Mouse (Mus musculus) limb, embryonic 15.5 days (tissue): ENCODE data around the gene Npy4r. TPM values are rescaled to one million over a fixed set of nuclear protein-coding genes. Genes with fewer than 3 reads are reported as not detected.

Experiments used
- ATAC-seq: fragments of 200-750 bp; cut with Nextera tagmentation; 2 replicates; pipeline ENCODE4 v1.8.0; 2017; ENCODE audit warnings: low read depth, moderate TSS enrichment; ENCODE audit not compliant: insufficient number of reproducible peaks, low FRiP score, low TSS enrichment
- H3K27ac ChIP-seq: fragments of 300-500 bp; sonication (generic); 2 replicates; pipeline ENCODE4 v1.5.1; 2015; ENCODE audit warnings: moderate library complexity, mild to moderate bottlenecking, inconsistent platforms
- H3K27me3 ChIP-seq: fragments of 300-500 bp; sonication (generic); 2 replicates; pipeline ENCODE4 v1.6.1; 2015; ENCODE audit warnings: inconsistent platforms
- H3K36me3 ChIP-seq: fragments of 300-500 bp; sonication (generic); 2 replicates; pipeline ENCODE4 v1.6.1; 2015; ENCODE audit warnings: inconsistent platforms
- H3K4me1 ChIP-seq: fragments of 300-500 bp; sonication (generic); 2 replicates; pipeline ENCODE4 v1.6.1; 2015; ENCODE audit warnings: inconsistent platforms
- H3K4me2 ChIP-seq: fragments of 300-500 bp; sonication (generic); 2 replicates; pipeline ENCODE4 v1.6.1; 2015; ENCODE audit warnings: mild to moderate bottlenecking, inconsistent platforms
- H3K4me3 ChIP-seq: fragments of 300-500 bp; sonication (generic); 2 replicates; pipeline ENCODE4 v1.5.1; 2015; ENCODE audit warnings: mild to moderate bottlenecking, inconsistent platforms
- H3K9ac ChIP-seq: fragments of 300-500 bp; sonication (generic); 2 replicates; pipeline ENCODE4 v1.6.1; 2015; ENCODE audit warnings: inconsistent platforms
- H3K9me3 ChIP-seq: fragments of 300-500 bp; sonication (generic); 2 replicates; pipeline ENCODE4 v1.6.1; 2016; ENCODE audit warnings: inconsistent platforms
- whole genome bisulfite sequencing: fragments of 180-500 bp; shearing (Covaris S2); methylation state at CpG from one replicate; pipeline ENCODE4 v1.1.7; 2015; 5-methylcytosine and 5-hydroxymethylcytosine counted together
- polyA plus RNA-seq: library from polyadenylated mRNA; unstranded; fragments of >200 nt; fragmentation: Nextera tagmentation; extraction: Ambion mirVana; gene quantifications from 2 replicates; pipeline ENCODE4 v1.2.1, GENCODE M21; 2015

The Npy4r gene
- polyA plus RNA-seq, 1 experiment from 2014 or later, result not detected

DNA sequence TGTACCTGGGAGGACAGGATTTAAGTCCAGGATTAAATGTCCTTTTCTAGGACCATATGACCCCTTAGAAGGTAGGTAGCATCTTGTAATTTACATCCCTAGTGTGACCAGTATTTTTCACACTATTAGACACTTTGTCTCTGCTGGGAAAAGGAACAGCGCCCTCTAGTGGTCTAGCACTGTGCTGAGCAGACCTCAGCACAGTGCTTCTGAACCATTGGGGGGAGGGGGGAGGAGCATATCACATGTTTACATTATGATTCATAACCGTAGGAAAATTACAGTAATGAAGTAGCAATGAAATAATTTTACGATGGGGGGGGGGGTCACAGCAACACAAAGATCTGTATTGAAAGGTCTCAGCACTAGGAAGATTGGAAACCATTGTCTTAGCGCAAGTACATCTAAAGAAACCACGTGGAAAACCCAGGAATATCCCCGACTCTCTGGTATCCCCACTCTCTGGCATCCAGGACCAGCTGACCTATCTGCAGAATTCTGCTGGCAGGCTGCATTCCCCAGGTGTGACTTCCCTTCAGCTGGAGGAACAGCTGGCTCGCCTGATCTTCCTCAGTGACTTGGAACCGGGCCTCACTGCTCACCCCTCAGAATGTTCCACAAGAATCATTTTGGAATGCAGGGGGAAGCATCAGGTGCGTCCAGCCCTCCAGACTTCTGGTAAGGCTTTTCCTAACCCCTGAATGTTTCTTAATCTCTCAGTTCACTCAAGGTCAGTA is 2.5 kb upstream of the Npy4r start:
- Histone ChIP-seq H3K9ac (no peak overlapping the region), H3K4me2 (no peak overlapping the region), H3K36me3 (no peaks in the 10 kb centered on the region), H3K27ac (no peak overlapping the region), H3K9me3 (no peaks in the 10 kb centered on the region), H3K27me3 (no peaks in the 10 kb centered on the region), H3K4me1 (peaks cover 10% of the 10 kb centered on the region), H3K4me3 (no peak overlapping the region)
- ATAC-seq, result no peak
- 41% methylated on average over 9 of the region's 9 CpGs for WGBS

DNA sequence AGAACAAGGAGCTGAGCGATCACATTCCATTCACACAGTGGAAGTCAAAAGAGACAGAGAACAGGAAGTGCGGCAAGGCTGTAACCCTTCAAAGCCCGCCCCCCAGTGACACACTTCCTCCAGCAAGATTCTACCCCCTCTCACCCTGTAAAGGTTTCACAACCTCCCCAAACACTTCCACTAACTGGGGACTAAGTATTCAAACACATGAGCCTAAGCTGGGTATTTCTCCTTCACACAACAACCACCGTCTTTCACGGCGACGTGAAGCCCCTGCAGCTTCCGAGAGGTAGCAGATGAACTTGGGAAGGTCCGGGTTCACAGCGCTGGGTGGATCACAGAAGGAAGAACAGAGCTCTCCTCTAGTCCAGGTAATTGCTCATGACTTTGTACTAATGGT is 9.4 kb downstream of the Npy4r start:
- no peak overlapping the region for H3K9ac ChIP-seq
- no peak for ATAC-seq
- H3K4me2 ChIP-seq, result no peak overlapping the region
- H3K36me3 ChIP-seq, result no peaks in the 10 kb centered on the region
- no peaks in the 10 kb centered on the region for H3K27me3 ChIP-seq
- no peak overlapping the region for H3K4me3 ChIP-seq
- no peak overlapping the region for H3K27ac ChIP-seq
- H3K9me3 ChIP-seq, result no peaks in the 10 kb centered on the region
- H3K4me1 ChIP-seq, result no peaks in the 10 kb centered on the region
- 89% methylated on average over 10 of the region's 10 CpGs for WGBS

DNA sequence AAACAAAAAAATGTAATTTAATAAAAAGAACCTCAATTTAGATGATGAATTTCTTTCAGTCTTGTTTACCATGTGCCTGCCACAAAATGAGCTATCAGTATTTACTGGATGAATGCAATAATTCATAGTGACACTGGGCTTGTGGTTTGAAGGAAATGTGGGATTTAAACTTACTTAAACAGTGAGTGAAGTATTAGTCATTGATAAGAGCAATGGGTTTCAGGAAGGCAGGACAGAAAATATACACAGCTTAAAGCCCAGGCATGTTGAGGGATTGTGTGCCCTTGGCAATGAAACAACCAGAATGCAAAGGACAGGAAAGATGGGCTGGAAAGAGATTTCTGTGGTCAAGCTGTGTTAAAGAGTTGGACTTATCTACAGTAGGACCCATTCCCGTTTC is 10.0 kb downstream of the Npy4r start:
- no peaks in the 10 kb centered on the region for H3K9me3 ChIP-seq
- no peaks in the 10 kb centered on the region for H3K4me1 ChIP-seq
- H3K9ac ChIP-seq, result no peak overlapping the region
- no peak overlapping the region for H3K4me3 ChIP-seq
- H3K27ac ChIP-seq, result no peak overlapping the region
- H3K27me3 ChIP-seq, result no peaks in the 10 kb centered on the region
- H3K36me3 ChIP-seq, result no peaks in the 10 kb centered on the region
- 74% methylated on average over 1 of the region's 1 CpGs for WGBS
- H3K4me2 ChIP-seq, result no peak overlapping the region
- no peak for ATAC-seq

DNA sequence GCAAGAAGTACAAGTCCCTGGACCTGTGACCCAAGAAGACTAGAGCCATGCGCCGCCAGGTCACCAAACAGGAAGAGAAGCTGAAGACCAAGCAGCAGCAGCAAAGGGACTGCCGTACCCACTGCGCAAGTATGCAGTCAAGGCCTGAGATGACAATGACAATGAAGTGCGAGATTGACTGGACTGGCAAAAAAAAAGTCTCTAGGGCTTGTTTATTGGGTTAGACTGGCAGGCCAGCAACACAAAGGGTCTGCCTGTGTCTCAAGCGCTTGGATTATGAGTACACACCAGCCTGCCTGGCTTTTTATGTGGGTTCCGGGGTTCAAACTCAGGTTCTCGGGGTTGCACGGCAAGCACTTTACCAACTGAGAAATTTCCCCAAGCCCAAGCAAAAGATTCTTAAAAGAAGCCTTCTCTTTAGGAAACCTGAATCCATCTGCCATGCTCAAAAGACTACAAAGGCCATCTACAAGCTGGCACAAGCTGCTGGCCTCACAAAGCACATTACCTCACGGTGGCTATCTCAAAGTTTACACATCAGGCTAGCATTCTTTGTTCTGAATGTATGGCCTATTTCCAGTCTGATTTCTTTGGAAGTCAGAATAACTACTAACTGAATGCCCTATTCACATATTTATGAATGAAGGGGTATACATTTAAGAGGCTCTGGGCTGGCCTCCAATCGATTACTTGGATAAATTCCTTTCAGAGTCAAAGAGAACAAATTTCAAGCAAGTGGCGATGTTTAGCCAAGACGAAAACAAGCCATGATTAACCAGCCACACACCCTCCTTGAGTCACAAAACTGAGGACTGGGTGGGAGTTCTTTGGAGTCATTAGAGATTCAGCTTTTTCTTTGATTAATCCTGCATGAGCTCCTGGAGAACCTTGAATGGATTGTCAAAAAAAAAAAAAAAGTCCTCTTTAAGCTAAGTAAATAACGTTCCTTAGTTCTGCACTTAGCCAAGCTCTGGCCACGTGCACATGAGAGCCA is 12.3 kb downstream of the Npy4r start:
- no peaks in the 10 kb centered on the region for H3K4me1 ChIP-seq
- H3K36me3 ChIP-seq, result no peaks in the 10 kb centered on the region
- no peaks in the 10 kb centered on the region for H3K27me3 ChIP-seq
- no peak overlapping the region for H3K9ac ChIP-seq
- ATAC-seq, result no peak
- WGBS, result 77% methylated on average over 15 of the region's 15 CpGs
- H3K27ac ChIP-seq, result no peak overlapping the region
- no peaks in the 10 kb centered on the region for H3K9me3 ChIP-seq
- no peak overlapping the region for H3K4me2 ChIP-seq
- no peak overlapping the region for H3K4me3 ChIP-seq

DNA sequence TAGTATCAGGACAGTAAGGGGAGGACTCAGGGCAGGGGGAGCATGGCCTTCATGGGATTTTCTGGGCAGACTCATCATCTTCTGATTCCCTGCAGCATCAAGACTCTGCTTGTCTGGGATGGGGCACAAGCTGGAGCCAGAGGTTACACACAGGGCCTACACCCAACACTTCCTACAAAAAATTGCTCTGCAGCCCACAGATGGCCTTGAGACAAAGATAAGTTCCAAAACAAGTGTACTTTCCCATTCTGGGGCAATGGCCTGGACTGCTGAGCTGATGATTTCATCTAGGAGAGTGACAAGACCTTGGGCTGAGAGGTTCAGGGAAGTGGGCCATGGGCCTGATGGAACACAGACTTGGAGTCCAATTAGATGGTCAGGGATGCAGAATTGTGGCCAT is 16.9 kb downstream of the Npy4r start:
- no peak for ATAC-seq
- Histone ChIP-seq H3K9ac (no peak overlapping the region), H3K4me3 (no peak overlapping the region), H3K9me3 (no peaks in the 10 kb centered on the region), H3K36me3 (no peaks in the 10 kb centered on the region), H3K27ac (no peak overlapping the region), H3K4me2 (no peak overlapping the region), H3K4me1 (no peaks in the 10 kb centered on the region), H3K27me3 (peaks cover 2% of the 10 kb centered on the region; the same call in 1 of the 2 replicates)

DNA sequence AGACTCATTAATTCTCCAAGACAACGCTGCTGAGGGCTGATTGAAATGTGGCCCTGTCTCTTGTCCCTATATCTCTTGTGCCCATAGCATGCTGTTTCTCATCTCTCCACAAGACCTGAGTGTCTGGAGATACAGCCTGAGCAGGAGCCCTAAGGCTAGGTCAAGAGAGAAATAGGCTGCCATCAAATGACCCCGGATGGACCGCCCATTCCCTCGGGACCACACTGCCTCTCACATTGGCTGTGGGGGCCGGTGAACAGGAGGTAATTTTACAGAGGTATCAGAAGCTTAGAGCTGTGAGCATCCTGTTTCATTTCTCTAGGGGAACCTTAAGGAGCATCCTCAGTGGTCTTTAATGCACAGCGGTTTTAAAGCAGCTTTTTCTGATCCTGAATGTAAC is 21.1 kb downstream of the Npy4r start:
- no peak for ATAC-seq
- Histone ChIP-seq H3K4me3 (no peak overlapping the region), H3K4me1 (no peaks in the 10 kb centered on the region), H3K9me3 (no peaks in the 10 kb centered on the region), H3K36me3 (no peaks in the 10 kb centered on the region), H3K27ac (no peak overlapping the region), H3K4me2 (no peak overlapping the region), H3K27me3 (peaks cover 2% of the 10 kb centered on the region; the same call in 1 of the 2 replicates), H3K9ac (no peak overlapping the region)
- WGBS, result 63% methylated on average over 6 of the region's 6 CpGs

DNA sequence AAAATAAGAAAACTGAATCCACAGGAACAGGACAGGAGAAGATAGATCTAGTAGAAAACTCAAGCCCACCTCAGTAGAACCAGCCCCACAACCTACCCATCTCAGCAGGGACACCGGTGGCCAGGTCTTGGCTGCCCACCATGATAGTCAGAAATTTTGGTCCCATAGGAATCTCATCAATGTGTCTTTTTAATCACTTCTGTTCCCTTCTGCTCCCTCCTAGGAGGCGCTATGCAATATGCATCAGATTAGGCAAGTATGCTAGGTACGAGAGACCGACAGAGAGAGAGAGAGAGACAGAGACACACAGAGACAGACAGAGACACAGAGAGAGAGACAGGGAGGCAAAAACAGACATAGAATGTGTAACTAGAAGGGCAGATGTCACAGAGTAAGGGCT is 30.6 kb downstream of the Npy4r start:
- WGBS, result 86% methylated on average over 4 of the region's 4 CpGs
- Histone ChIP-seq H3K4me1 (no peaks in the 10 kb centered on the region), H3K36me3 (no peaks in the 10 kb centered on the region), H3K27ac (no peak overlapping the region), H3K4me3 (no peak overlapping the region), H3K9me3 (no peaks in the 10 kb centered on the region), H3K27me3 (no peaks in the 10 kb centered on the region), H3K4me2 (no peak overlapping the region), H3K9ac (no peak overlapping the region)
- no peak for ATAC-seq

DNA sequence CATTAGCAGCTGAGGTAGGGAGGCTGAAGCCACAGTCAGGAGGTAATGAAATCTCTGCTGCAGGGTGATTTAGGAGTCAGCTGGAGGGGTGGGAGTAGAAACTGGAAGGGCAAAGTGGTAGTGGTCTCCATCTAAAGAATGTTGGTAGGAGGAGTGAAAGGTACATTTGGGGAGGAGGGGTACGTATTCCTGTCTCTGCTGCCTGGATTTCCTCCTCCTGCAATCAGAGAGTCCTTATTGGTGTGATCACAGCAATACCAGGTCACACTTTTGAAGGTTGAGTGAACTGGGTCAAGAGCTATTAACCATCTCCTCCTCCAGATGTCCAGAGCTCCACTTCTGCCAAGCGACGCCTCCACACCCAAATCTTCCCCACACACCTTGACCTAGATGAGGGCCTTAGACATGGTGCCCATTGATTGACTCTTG is 31.4 kb downstream of the Npy4r start:
- Histone ChIP-seq H3K9me3 (no peaks in the 10 kb centered on the region), H3K9ac (no peak overlapping the region), H3K27ac (no peak overlapping the region), H3K27me3 (no peaks in the 10 kb centered on the region), H3K36me3 (no peaks in the 10 kb centered on the region), H3K4me3 (no peak overlapping the region), H3K4me1 (no peaks in the 10 kb centered on the region), H3K4me2 (no peak overlapping the region)
- 85% methylated on average over 3 of the region's 3 CpGs for WGBS
- ATAC-seq, result no peak

DNA sequence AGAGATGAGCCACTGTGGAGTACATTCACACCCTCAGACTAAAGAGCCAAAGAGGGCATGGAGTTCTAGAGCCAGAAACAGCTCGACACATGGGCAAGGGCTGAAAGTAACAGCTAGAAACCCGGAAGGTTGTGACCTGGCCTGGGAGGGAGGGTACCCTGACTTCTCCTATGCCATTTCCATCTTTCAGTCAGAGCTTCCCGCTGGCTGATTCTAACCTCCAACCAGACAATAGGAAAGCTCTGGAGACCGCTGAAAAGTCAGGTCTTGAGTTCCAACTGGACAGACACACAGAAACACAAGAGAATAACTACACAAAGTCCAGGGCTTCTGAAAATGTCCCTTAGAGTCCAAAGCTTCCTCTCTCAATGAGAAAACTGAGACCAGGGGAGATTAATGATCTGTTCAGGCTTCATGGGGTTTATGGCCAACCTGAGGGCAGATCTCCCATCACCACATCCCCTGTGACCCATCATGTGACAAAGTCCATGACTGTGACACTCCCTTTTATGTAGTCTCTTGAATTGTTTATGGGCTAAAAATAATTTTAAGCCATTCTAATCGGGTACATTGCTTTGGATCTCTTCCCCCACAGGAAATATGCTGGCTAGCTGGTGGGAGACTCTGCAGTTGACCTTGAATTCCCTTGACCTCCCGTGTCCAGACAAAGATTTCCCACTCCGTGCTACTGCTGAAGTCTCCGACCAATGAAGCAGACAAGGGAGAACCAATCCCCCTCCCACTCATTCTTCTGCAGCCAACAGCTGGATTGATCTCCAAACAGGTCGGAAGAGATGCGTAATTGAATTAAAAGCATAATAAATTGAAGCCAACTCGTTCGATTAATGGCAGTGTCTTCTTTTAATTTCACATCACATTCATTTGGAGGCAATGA is 32.0 kb downstream of the Npy4r start:
- Histone ChIP-seq H3K36me3 (no peaks in the 10 kb centered on the region), H3K9me3 (no peaks in the 10 kb centered on the region), H3K27ac (no peak overlapping the region), H3K9ac (no peak overlapping the region), H3K4me3 (no peak overlapping the region), H3K4me2 (no peak overlapping the region), H3K4me1 (no peaks in the 10 kb centered on the region), H3K27me3 (no peaks in the 10 kb centered on the region)
- ATAC-seq, result no peak
- WGBS, result 73% methylated on average over 12 of the region's 12 CpGs

DNA sequence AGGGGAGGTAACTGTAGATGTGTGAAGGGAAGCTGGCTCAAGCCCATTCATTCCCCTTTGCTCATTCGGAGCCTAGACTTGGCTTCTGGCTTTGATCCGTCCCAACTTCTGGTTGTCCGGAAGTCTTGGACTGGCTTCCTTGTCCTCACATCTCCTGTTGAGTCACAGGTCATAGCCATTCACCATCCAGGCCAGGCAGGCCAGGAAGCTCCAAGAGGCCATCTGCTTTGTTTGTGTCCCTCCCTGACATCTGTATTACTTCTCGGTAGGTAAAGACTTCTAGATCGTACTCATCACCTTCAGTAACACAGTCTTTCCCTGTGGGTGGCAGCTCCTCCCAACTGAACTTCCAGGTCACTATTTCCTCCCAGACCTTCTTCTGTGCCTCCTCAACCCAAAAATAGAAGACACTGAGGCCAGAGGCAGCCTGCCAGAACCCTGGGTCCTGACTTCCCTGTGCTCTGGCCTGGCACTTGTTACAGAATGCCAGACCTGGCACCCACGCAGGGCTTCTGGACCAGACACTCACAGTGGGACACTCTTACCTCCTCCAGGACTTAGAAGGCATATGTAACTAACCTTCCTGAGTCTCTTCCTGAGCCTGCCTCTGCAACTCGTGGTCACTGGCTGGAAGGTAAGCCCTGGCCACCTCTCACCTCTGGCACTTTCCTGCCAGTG is 33.1 kb downstream of the Npy4r start:
- Histone ChIP-seq H3K27me3 (no peaks in the 10 kb centered on the region), H3K4me3 (no peak overlapping the region), H3K9me3 (no peaks in the 10 kb centered on the region), H3K9ac (no peak overlapping the region), H3K36me3 (no peaks in the 10 kb centered on the region), H3K4me2 (no peak overlapping the region), H3K27ac (no peak overlapping the region), H3K4me1 (no peaks in the 10 kb centered on the region)
- WGBS, result 69% methylated on average over 7 of the region's 7 CpGs
- ATAC-seq, result no peak

DNA sequence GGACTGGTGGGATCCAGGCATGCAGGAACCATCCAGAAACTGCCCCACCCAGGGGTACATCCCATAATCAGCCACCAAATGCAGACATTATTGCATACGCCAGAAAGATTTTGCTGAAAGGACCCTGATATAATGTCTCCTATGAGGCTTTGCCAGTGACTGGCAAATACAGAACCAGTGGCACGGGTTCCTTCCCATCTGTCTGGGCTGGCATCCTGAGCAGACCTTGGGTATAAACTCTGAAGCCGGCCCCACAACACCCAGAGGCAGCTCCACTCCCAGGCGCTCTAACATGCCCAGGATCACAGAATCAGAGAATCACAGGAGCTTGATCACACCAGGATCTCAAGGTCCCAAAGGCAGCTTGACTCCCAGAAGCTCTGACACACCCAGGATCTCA is 38.0 kb downstream of the Npy4r start:
- ATAC-seq, result no peak
- 80% methylated on average over 4 of the region's 4 CpGs for WGBS
- Histone ChIP-seq H3K9ac (no peak overlapping the region), H3K27me3 (no peaks in the 10 kb centered on the region), H3K4me1 (no peaks in the 10 kb centered on the region), H3K36me3 (no peaks in the 10 kb centered on the region), H3K27ac (no peak overlapping the region), H3K4me3 (no peak overlapping the region), H3K9me3 (no peaks in the 10 kb centered on the region), H3K4me2 (no peak overlapping the region)
